Mouse (Mus musculus): Measurements from ENCODE around the gene Mrgprb3.

The Mrgprb3 gene

DNA sequence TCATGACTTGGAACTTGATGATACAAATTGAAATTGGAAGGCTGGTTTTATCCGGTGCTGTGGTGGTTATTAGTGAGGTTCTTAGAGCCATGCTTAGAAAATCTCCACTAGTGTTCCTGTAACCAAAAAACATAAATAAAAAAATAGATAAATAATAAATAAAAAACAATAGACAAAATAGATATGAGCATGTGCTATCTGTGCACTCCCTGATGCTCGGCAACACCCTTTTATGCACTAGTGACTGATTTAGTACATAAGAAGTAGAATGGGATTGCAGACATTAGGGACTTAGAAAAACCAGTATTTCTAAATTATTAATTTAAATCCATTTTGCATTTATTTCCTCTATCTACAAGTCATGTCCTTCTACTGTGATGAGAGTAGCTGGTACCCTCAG is at the start of gene Mrgprb3:
Gene Mrgprb3 (minus strand): TSS at position 101 of the 400 bp plus-strand sequence.
- DNase-seq (ENCODE audit: low spot score in 2 of 2): no peak

Measured in frontal cortex, postnatal 10 days (tissue).